9 mouse cellular contexts compared by ENCODE assay signal in the genomic region with DNA sequence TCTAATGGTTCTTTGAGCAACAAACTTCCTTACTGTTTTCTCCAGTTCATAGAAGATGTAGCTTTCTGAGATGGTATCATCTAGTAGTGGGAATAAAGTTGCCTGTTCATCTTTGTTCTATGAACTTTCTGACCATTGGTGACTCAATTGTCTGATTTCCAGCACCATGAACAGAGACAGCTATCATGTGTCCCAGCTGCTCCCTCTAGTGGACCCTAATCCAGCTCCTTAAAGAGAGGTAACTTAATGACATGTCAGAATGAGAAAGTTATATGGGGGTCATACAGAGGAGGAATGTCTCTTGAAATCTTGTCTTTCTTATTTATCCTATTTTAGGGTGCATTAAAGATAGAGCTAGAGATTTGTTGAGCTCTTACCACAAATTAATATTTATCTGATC.
A peak's percentile ranks its signal among the peaks of the same experiment; 100 is the strongest.
DNase-seq lines count a peak whose midpoint lies in the region; ATAC-seq lines count a peak whose summit lies in the region.
"Had no signal": no experiment of that assay in that cellular context is flagged by ENCODE, and none has a peak within 500 bp of the region (broad histone marks: within the 10 kb centered on the region; RNA-seq: fewer than 3 reads in every experiment).

No protein-coding gene starts in this region.

- no peak overlapping the region for H3K4me2 ChIP-seq in neural tube, embryonic 15.5 days
- H3K4me2 ChIP-seq: limb, embryonic 13.5 days had no signal

- DNase-seq in heart, postnatal 4 days = peak; percentile 4
- no peak for DNase-seq in heart, adult 11 months
- peak; percentile 7 for DNase-seq in ovary, postnatal 14 days (ENCODE audit: low spot score)
- no peak for DNase-seq in ovary, postnatal 36 days (ENCODE audit: low spot score)
- DNase-seq in cerebellum, postnatal 36 days = peak; percentile 10 to 22
- peak; percentile 57 for DNase-seq in retina, embryonic 14.5 days (ENCODE audit: low spot score)
- no peak for DNase-seq in thymus, postnatal 25 days

- no peak for ATAC-seq in neural tube, embryonic 15.5 days (ENCODE audit: low FRiP score)

- no peak overlapping the region for H3K9ac ChIP-seq in neural tube, embryonic 15.5 days (replicated peaks)
- H3K9ac ChIP-seq: limb, embryonic 13.5 days had no signal

- no peaks in the 10 kb centered on the region for H3K9me3 ChIP-seq in neural tube, embryonic 15.5 days (replicated peaks)
- H3K9me3 ChIP-seq: limb, embryonic 13.5 days had no signal

- no peaks in the 10 kb centered on the region for H3K27me3 ChIP-seq in neural tube, embryonic 15.5 days (replicated peaks)
- H3K27me3 ChIP-seq: limb, embryonic 13.5 days had no signal

- no peaks in the 10 kb centered on the region for H3K4me1 ChIP-seq in neural tube, embryonic 15.5 days
- H3K4me1 ChIP-seq: limb, embryonic 13.5 days had no signal

- H3K4me3 ChIP-seq in neural tube, embryonic 15.5 days (replicated peaks) = no peak overlapping the region
- H3K4me3 ChIP-seq: limb, embryonic 13.5 days had no signal

- H3K36me3 ChIP-seq in neural tube, embryonic 15.5 days = no peaks in the 10 kb centered on the region
- H3K36me3 ChIP-seq: limb, embryonic 13.5 days had no signal

- no peak overlapping the region for H3K27ac ChIP-seq in neural tube, embryonic 15.5 days (replicated peaks)
- H3K27ac ChIP-seq: limb, embryonic 13.5 days had no signal

Comparison
In these comparisons a context has a peak if more than half of its experiments do, and no peak if none do; other contexts are left out.
1. DNase-seq: peak in heart, postnatal 4 days (single experiment), ovary, postnatal 14 days (single experiment), cerebellum, postnatal 36 days (2 of 2) and retina, embryonic 14.5 days (single experiment); none in heart, adult 11 months (single experiment), ovary, postnatal 36 days (single experiment) and thymus, postnatal 25 days (single experiment).